Mouse (Mus musculus): Measurements from ENCODE around the gene Clstn3.

DNA sequence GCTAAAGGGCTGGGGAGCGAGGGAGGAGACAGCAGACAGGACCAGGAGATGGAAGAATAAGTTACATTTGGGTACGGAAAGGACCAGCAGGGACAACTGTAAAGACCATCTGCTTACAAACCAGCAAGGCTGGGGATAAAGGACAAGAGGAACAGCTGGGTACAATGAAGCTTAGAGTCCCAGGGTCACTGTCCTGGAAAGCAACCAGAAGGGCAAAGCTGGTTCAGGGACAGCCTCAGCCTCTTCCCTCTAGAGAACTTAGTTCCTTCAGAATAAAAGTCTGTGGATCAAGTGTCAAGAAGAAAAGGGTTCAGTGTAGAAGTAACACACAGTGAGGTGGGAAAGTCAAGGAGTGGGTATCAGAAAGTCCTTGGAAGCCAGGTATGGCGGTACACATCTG, 6.5 kb upstream of the Clstn3 start:
- TF ChIP-seq POLR2A (IDR thresholded peaks at IDR 0.05; ENCODE audit: borderline replicate concordance, insufficient read depth, low read length) (no peak), CTCF (IDR thresholded peaks at IDR 0.05; ENCODE audit: borderline replicate concordance, insufficient read depth, low read depth, low read length) (no peak)

Measured in cerebellum, adult 2 months (tissue).